Mouse (Mus musculus): ENCODE measurements at regions not wholly inside any gene's neighbourhood (a gene's known extent, or its start where the extent isn't known, plus 50 kb on each side); places are given as distances from the start of the nearest gene placed in this dataset.
A peak's percentile ranks its signal among the peaks of the same experiment; 100 is the strongest.

DNA sequence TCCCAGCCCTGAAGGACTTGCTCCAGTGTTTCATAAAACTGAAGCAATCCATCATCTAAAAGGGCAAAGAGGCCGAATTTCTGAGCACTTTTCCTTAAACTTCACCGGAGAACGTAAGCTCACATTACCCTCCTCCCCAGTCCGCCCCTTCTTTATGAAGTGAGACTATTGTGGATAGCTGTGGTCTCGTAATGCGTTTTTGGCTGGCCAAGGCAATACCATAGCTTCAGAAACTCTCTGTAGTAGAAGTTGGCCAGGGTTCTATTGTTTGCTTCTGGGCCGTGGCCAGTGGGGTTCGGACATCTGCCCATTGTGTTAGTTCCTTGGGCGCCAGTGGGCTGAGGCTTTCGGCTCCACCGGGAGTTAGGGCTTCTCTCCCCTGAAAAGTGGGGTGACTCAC, 301.7 kb upstream of the Sox9 start:
- DNase-seq = no peak

GRCm38 (mm10) chr11:112501781-112502180, 280.2 kb upstream of the Sox9 start:
- DNase-seq = no peak

- DNase-seq = no peak
Observed at GRCm38 (mm10) chr11:112519076-112519475, 262.9 kb upstream of the Sox9 start.

GRCm38 (mm10) chr11:112524983-112525382, 257.0 kb upstream of the Sox9 start:
- DNase-seq = no peak

DNA sequence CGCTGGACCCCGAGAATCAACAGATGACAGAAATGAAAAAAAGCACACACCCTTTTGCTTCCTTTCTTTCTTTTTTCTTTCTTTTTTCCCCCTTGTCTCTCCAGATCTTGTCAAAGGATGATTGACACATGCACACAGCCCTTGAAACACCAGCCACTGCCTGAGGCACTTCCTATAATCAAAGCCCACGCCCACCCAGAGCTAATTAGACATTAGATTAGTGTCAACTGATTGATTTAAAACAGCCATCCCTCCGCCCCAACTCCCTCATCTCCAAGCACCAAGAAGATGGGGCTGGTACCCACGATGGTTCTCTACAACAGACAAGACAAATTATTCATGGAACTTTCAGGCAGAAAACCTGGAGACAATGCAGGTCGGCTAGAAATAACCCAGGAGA, 239.5 kb upstream of the Sox9 start:
- no peak for DNase-seq

GRCm38 (mm10) chr11:112543473-112543872, 238.6 kb upstream of the Sox9 start:
- no peak for DNase-seq

DNA sequence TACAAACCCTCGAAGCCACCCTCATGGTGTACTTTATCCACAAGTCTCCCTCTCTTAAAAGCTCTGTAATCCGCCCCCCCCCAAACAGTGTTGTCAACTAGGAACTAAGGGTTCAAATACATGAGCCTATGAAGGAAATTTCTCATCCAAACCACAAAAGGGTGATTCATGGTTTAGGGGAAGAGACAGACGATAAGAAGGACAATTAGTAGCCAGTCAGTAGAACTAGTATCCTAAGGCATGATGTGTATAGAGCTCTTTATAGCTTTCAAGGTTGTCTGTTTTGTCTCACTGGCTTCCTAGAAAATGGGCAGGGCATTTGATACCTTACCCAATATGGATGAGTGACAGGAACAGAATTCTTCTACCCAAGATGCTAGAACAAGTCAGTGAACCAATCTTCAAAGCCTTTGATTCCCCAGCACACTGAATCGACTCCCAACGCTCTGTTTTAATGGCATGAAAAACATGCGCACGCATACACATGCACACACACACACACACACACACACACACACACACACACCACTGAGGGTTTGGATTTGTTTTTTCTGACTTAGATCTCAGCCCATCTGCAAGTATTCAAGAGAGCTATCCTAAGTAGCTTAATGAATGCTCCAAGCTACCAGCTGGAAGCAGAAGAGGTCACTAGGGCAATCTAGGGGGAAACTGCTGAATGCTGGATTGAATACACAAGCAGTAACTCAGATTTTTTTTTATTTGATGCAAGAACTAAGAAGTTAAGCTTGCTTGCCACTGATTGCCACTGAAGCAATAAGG, 236.6 kb upstream of the Sox9 start:
- no peak for DNase-seq

DNA sequence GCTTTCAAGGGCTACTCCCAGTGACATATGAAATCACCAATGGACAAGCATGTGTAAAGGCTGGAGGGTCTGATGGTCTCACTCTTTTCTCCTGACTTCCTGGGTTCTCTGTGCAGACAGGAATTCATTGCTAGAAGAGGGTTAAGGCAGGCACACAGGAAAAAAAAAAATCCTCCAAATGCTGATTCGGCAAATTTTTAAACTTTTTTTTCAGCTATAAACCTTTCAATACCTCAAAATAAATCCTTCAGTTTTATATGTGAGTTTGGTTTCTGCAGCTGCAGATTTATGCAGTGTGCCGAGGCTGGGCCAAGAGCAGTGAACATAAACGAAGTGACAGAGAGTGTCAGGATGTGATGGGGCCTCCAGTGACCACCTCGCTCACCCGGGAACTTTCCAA, 235.9 kb upstream of the Sox9 start:
- no peak for DNase-seq

DNA sequence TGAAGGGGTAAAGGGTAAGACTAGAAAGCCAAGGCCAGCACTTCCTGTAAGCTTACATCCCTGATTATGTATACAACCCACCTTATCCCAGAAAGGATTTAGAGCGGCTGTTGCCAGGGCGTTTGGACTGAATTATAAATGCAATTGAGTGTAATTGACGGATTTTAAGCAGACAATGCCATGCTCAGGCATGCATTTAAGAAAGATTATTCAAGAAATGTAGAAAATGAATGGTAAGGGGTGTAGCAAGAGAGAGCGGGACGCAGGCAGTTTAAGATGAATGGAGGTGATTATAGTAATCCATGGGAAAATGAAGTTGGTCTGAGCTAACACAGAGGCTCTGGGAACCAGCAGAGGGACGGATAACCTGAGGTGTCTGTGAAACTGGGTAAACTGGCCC, 229.2 kb upstream of the Sox9 start:
- no peak for DNase-seq

DNA sequence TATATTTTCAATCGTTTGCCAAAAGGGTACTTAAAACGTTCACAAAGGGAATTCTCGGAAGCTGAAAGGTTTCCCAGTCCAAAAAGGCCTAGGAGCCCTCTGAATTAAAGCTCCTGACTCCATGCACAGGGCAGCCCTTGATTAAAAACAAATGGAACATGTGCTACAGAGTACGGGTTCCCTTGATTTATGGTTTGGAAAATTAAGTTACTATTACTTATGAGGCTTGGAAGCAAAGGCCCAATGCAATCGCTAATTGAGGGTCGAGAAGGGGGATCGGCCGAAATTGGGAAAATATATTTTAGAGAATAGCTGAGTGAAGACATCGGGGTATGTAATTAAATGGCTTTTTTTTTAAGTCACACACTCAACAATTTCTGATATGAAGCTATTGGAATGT, 219.0 kb upstream of the Sox9 start:
- DNase-seq = no peak

DNA sequence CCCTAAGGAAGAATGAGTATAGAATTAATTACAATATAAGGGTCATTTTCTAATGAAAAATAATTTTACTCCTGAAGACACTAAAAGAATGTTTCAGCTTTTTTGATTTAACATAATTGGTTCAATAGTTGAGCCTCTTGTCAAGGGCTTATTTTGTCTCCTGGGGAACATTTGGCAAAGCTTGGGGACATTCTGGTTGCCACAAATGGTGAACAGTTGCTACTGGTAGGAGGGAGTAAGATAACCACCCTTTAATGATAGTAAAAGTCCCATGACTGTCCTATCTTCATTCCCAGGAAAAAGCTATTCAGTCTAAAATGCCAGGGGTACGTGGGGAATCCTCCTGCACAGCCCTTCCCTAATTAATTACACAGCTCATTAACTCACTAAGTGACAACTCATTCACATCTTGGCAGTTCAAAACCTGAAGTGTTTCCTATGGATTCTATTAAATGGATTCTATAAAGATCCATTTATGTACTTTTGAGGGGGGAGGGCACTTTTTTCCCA, 217.3 kb upstream of the Sox9 start:
- no peak for DNase-seq

GRCm38 (mm10) chr11:112566071-112566470, 216.0 kb upstream of the Sox9 start:
- no peak for DNase-seq

GRCm38 (mm10) chr11:112587386-112587785, 194.6 kb upstream of the Sox9 start:
- DNase-seq = no peak

DNA sequence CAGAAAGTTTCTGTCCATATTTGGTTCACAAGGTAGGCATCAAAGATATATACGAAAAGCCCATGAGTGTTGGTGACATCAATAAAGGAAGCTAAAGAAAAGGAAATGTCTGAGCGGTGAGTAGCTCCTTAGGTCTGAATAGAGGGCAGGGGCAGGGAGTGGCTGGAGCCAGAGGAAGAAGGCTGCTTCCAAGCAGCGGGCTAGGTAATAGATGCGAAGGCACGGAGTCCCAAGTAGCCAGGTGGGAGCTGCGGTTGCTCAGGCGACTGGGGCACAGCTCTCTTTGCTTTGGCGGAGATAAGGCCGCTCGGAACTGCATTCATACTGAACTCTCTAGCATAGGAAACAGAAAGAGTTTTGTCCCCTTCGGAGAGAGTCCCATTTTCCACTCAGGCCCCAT, 193.9 kb upstream of the Sox9 start:
- no peak for DNase-seq

GRCm38 (mm10) chr11:112590214-112590613, 191.8 kb upstream of the Sox9 start:
- DNase-seq = no peak

- no peak for DNase-seq
Observed at GRCm38 (mm10) chr11:112592411-112593020, 189.5 kb upstream of the Sox9 start.

GRCm38 (mm10) chr11:112593821-112594220, 188.2 kb upstream of the Sox9 start:
- DNase-seq = no peak

GRCm38 (mm10) chr11:112607359-112607758, 174.7 kb upstream of the Sox9 start:
- DNase-seq = no peak

DNA sequence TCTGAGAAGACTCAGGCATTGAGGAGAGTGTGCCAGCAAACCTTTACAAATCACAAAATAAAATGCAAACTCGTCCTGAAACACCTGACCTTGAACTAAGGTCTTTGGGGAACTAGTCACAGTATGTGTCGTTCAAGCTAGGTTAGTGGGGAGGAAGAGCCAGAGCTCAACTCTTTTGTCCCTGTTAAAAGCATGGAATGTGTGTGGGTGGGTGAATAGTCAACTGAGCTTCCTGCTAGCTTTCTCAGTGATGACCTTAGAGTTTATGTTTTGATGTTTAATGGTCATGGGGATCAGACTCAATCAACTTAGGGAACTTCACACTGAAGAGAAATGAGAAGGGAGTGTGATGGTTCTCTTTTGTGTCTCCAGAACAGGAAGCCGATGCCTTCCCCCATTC, 172.7 kb upstream of the Sox9 start:
- no peak for DNase-seq

- DNase-seq = no peak
Observed at GRCm38 (mm10) chr11:112611073-112611472, 171.0 kb upstream of the Sox9 start.

DNA sequence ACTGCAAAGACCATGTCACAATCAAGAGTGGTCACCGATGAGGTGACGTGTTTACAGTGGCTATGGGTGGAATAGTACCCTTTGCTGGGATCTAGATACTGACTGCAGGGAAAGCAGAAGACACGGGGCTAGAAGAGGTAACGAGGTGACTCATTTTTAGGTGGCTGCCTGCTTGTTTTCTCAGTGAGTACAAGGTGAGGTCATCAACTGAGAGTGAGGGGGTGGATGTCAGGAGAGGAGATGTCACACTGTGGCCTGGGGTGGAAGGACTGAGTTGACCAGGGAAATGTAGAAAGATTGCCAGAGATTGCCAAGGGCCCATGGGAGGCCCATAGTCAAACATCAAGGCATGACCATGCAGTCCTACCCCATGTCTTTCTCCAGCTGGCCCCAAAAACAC, 166.4 kb upstream of the Sox9 start:
- no peak for DNase-seq

DNA sequence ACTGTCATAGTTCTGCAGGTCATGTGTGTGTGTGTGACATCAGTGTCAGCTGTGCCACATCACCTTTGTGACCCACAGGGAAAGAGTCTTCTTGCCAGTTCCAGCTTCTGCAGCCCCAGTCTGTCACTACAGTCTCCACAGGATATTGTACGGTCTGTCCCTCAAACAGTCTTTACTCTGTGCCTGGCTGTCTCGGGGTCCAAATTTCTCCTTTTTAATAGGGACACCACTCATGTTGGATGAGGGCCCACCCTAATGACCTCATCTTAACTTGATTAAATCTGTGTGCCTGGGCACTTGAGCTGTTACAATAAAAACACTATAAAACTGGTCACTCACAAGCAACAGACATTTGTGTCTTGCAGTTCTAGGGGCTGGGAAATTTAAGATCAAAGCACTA, 165.1 kb upstream of the Sox9 start:
- no peak for DNase-seq

- DNase-seq = peak; percentile 40
Observed at GRCm38 (mm10) chr11:112620916-112621315, 161.1 kb upstream of the Sox9 start.

- no peak for DNase-seq
Observed at GRCm38 (mm10) chr11:112621385-112622120, 160.5 kb upstream of the Sox9 start.
